Mouse (Mus musculus): ENCODE measurements around the gene Iah1. TPM values are rescaled to one million over a fixed set of nuclear protein-coding genes. Genes with fewer than 3 reads are reported as not detected.

The Iah1 gene
- polyA plus RNA-seq, 1 experiment from 2014 or later, result 55.8 TPM

DNA sequence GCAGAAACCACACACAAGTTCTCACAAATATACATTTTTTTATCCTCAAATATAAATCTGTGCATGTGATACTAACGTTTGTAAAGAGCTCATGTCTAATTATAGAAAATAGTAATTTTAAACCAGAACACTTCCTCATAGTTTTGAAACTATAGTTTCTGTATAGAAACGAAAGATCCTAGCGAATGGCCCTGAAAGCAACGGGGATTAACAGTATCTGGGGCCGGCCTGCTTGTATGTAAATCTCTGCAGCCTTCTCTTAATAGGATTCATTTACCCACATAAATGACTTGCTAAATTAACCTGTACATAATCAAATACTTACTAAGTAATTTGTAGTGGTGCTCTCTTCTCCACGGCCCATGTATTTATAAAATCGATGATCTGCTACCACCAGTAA is 30.8 kb downstream of the Iah1 start:
- no peak for ATAC-seq (ENCODE audit: low read depth)
- H3K27me3 ChIP-seq (ENCODE audit: control insufficient read depth, insufficient read depth, low read depth, low read length), result no peaks in the 10 kb centered on the region
- H3K9ac ChIP-seq (ENCODE audit: low read depth, low read length), result no peak overlapping the region
- no peak overlapping the region for H3K4me2 ChIP-seq (ENCODE audit: low read depth, low read length)
- 79% methylated on average over 7 of the region's 7 CpGs for WGBS (ENCODE audit: insufficient replicate concordance)
- H3K27ac ChIP-seq (ENCODE audit: low read length), result no peak overlapping the region
- H3K4me3 ChIP-seq (ENCODE audit: low read depth, low read length), result no peak overlapping the region
- no peaks in the 10 kb centered on the region; the same call in 1 of the 2 replicates for H3K9me3 ChIP-seq (replicated peaks; ENCODE audit: control insufficient read depth, low read length)
- H3K36me3 ChIP-seq (ENCODE audit: control insufficient read depth, insufficient read depth), result peaks cover 22% of the 10 kb centered on the region
- no peaks in the 10 kb centered on the region for H3K4me1 ChIP-seq (ENCODE audit: control insufficient read depth, low read depth, low read length)

DNA sequence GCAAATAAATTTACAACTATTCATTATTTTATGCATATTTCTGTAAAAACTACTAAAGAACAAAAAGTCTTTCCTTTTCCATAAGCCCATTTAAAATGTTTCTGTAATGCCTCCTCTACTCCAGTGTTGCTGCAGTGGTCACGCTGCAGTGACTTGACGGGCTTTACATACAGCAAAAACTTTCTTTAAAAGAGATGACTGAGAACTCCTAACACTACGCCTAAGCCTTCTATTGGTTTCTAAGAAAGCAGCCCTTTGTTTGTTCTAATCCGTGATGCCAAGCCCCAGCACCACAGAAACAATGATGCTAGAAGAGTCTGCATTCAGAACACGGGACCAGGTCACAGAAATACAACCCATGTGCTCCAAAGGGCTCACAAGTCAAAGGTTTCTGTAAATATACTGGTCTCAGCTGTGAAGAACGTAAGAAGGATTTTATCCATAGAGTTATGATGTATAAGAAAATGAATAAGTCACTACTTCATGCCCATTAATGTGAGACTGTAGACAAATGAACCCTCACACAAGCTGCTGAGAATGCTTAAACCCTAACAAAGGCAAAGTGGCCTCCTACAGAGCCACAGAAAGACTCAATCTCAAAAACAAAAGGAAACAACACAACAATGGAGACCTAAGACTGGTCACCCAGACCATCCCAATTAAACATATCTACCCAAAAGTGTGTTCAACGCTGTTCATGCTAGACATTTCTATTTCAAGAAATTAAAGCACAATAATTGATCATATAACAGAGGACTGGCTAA is 34.1 kb downstream of the Iah1 start:
- Histone ChIP-seq H3K27me3 (ENCODE audit: control insufficient read depth, insufficient read depth, low read depth, low read length) (no peaks in the 10 kb centered on the region), H3K27ac (ENCODE audit: low read length) (no peak overlapping the region), H3K9ac (ENCODE audit: low read depth, low read length) (no peak overlapping the region), H3K4me2 (ENCODE audit: low read depth, low read length) (no peak overlapping the region), H3K36me3 (ENCODE audit: control insufficient read depth, insufficient read depth) (peaks cover 38% of the 10 kb centered on the region), H3K4me1 (ENCODE audit: control insufficient read depth, low read depth, low read length) (no peaks in the 10 kb centered on the region), H3K9me3 (replicated peaks; ENCODE audit: control insufficient read depth, low read length) (peaks cover 3% of the 10 kb centered on the region; the same call in 1 of the 2 replicates), H3K4me3 (ENCODE audit: low read depth, low read length) (no peak overlapping the region)
- 82% methylated on average over 7 of the region's 7 CpGs for WGBS (ENCODE audit: insufficient replicate concordance)
- ATAC-seq (ENCODE audit: low read depth), result no peak

DNA sequence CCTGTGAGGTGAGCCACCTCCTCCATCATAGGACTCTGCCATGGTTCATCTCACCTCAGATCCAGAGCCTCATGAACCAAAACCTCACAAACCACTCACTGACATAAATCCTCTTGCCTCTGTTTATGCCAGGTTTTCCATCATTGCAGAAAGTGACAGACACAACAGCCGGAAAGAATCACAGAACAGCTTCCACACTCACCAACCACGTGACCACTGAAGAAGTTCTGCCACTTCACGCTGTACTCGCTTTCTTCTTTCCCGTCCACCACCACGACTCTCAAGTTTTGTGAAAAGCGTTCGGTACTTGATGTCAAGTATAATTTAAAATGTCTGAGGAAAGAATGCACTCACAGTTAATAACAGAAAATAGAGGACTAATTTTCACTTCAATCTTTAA is 37.5 kb downstream of the Iah1 start:
- no peak for ATAC-seq (ENCODE audit: low read depth)
- H3K4me1 ChIP-seq (ENCODE audit: control insufficient read depth, low read depth, low read length), result no peaks in the 10 kb centered on the region
- WGBS (ENCODE audit: insufficient replicate concordance), result 90% methylated on average over 8 of the region's 8 CpGs
- H3K9me3 ChIP-seq (replicated peaks; ENCODE audit: control insufficient read depth, low read length), result peaks cover 3% of the 10 kb centered on the region; the same call in 1 of the 2 replicates
- no peak overlapping the region for H3K4me3 ChIP-seq (ENCODE audit: low read depth, low read length)
- peaks cover 30% of the 10 kb centered on the region for H3K36me3 ChIP-seq (ENCODE audit: control insufficient read depth, insufficient read depth)
- no peak overlapping the region for H3K27ac ChIP-seq (ENCODE audit: low read length)
- H3K9ac ChIP-seq (ENCODE audit: low read depth, low read length), result no peak overlapping the region
- H3K27me3 ChIP-seq (ENCODE audit: control insufficient read depth, insufficient read depth, low read depth, low read length), result no peaks in the 10 kb centered on the region
- H3K4me2 ChIP-seq (ENCODE audit: low read depth, low read length), result no peak overlapping the region

DNA sequence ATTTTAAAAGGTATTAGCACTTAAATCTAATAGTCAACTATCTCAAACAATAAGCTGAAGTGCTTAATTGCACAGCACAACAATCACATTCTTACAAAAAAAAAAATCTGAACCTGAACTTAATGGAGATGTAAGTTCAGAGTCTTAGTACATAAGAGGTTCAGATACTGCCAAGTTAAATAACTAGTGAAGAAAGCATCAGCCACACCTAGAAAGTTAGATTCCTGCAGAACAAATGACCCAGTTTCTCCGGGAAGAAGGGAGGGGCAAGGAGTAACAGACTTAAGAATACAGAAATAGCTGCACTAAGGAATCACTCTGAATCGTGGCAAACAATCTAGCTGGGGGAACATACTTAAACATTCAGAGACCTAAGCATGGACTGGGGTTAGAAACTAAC is 46.5 kb downstream of the Iah1 start:
- ATAC-seq (ENCODE audit: low read depth), result no peak

DNA sequence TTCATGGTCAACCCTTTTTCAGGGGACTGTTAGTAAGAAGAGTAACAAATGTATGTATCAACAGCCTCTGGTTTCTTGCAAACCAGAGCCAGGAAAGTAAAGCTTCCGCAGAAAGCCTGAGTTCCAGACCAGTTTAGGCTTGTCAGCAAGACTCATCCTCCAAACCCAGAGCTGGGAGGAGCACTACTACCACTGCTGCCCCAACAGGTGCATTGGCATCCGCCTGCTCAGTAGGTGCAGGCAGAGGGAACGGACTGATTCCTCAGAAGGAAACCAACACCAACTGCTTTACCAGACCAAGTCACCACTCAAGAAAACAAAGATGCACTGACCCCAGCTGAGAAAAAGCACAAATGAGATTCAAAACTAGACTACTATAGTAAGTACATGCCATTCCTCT is 47.0 kb downstream of the Iah1 start:
- Histone ChIP-seq H3K9ac (ENCODE audit: low read depth, low read length) (no peak overlapping the region), H3K4me3 (ENCODE audit: low read depth, low read length) (no peak overlapping the region), H3K27me3 (ENCODE audit: control insufficient read depth, insufficient read depth, low read depth, low read length) (no peaks in the 10 kb centered on the region), H3K9me3 (replicated peaks; ENCODE audit: control insufficient read depth, low read length) (no peaks in the 10 kb centered on the region), H3K4me1 (ENCODE audit: control insufficient read depth, low read depth, low read length) (peaks cover 7% of the 10 kb centered on the region), H3K27ac (ENCODE audit: low read length) (no peak overlapping the region), H3K4me2 (ENCODE audit: low read depth, low read length) (no peak overlapping the region), H3K36me3 (ENCODE audit: control insufficient read depth, insufficient read depth) (no peaks in the 10 kb centered on the region; the same call in 1 of the 2 replicates)
- no peak for ATAC-seq (ENCODE audit: low read depth)
- 88% methylated on average over 3 of the region's 3 CpGs for WGBS (ENCODE audit: insufficient replicate concordance)

More for the DNA sequence above, 46.5 kb downstream of the Iah1 start:
- Histone ChIP-seq H3K9me3 (replicated peaks; ENCODE audit: control insufficient read depth, low read length) (no peaks in the 10 kb centered on the region), H3K9ac (ENCODE audit: low read depth, low read length) (no peak overlapping the region), H3K27ac (ENCODE audit: low read length) (no peak overlapping the region), H3K27me3 (ENCODE audit: control insufficient read depth, insufficient read depth, low read depth, low read length) (no peaks in the 10 kb centered on the region), H3K4me1 (ENCODE audit: control insufficient read depth, low read depth, low read length) (peaks cover 7% of the 10 kb centered on the region), H3K36me3 (ENCODE audit: control insufficient read depth, insufficient read depth) (no peaks in the 10 kb centered on the region; the same call in 1 of the 2 replicates), H3K4me3 (ENCODE audit: low read depth, low read length) (no peak overlapping the region), H3K4me2 (ENCODE audit: low read depth, low read length) (no peak overlapping the region)
- 57% methylated on average over 2 of the region's 2 CpGs for WGBS (ENCODE audit: insufficient replicate concordance)

DNA sequence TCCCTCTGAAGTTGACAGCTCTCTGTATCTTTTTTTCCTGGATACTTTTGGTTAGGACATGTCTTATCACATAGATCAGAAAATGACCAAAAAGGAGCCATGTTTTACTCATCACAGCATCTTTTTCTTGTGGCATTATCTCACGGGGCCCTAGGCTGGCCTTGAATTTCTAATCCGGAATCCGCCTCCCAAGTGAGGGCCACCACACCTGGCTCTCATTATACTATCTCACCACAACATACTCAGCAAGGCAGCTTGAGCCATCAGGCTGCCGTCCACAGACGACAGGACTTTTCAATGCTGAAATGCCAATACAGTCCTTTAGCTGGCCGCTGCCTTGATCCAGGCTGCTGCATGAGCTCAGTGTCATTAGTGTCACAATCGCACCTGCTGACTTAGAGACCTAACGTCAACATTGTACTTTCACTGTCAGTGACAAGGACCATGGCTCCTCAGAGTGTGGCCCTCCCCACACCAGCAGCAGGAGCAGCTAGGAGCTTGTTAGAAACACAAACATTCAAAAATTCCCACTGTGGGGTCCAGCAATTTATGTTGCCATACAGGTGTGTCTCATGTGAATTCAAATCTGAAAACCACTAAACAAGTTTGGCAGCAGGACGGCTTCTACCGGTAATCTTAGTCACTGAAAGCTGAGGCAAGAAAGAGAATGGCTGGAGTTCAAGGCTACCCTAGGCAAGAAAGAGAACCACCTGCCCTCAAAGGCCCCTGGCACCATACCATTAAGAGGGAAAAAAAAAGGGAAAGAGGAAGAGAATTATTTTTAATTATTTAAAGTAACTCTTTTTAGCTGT is 48.6 kb downstream of the Iah1 start:
- Histone ChIP-seq H3K4me1 (ENCODE audit: control insufficient read depth, low read depth, low read length) (peaks cover 7% of the 10 kb centered on the region), H3K36me3 (ENCODE audit: control insufficient read depth, insufficient read depth) (no peaks in the 10 kb centered on the region; the same call in 1 of the 2 replicates), H3K27ac (ENCODE audit: low read length) (no peak overlapping the region), H3K4me2 (ENCODE audit: low read depth, low read length) (no peak overlapping the region), H3K27me3 (ENCODE audit: control insufficient read depth, insufficient read depth, low read depth, low read length) (no peaks in the 10 kb centered on the region), H3K9ac (ENCODE audit: low read depth, low read length) (no peak overlapping the region), H3K9me3 (replicated peaks; ENCODE audit: control insufficient read depth, low read length) (no peaks in the 10 kb centered on the region), H3K4me3 (ENCODE audit: low read depth, low read length) (no peak overlapping the region)
- peak; percentile 76 for ATAC-seq (ENCODE audit: low read depth)
- WGBS (ENCODE audit: insufficient replicate concordance), result 52% methylated on average over 10 of the region's 10 CpGs

DNA sequence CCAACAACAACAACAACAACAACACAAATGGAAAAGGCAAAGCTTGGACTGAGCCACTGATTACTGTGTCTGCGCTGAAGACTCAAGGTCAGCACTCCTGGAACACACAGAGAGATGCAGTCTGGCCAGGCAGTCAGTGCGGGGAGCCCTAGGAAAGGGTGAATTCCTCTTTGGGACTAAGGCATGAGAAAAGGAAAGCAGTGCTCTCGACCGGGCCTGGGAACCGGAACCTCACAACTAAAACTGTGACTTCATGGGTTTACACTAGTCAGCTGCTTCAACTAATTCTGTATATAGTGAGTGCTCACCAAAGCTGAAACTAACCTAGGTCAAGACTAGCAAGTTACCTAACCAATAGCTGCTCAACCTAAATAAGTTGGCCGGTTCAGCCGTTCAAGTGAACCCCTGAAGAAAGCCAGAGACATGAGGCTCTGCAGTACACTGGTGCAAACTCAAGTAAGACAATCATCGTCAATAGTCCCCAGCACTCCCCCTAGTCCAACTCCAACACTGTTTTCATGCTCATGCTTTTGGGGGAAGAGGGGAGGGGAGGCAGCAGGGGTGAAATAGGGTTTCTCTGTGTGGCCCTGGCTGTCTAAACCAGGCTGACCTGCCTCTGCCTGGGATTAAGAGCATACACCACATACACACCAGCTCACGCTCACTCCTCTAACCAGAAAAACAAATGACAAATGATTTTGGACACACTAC is 52.3 kb downstream of the Iah1 start:
- Histone ChIP-seq H3K27ac (ENCODE audit: low read length) (no peak overlapping the region), H3K4me1 (ENCODE audit: control insufficient read depth, low read depth, low read length) (peaks cover 7% of the 10 kb centered on the region), H3K4me2 (ENCODE audit: low read depth, low read length) (no peak overlapping the region), H3K9ac (ENCODE audit: low read depth, low read length) (no peak overlapping the region), H3K9me3 (replicated peaks; ENCODE audit: control insufficient read depth, low read length) (no peaks in the 10 kb centered on the region), H3K4me3 (ENCODE audit: low read depth, low read length) (no peak overlapping the region), H3K36me3 (ENCODE audit: control insufficient read depth, insufficient read depth) (no peaks in the 10 kb centered on the region), H3K27me3 (ENCODE audit: control insufficient read depth, insufficient read depth, low read depth, low read length) (no peaks in the 10 kb centered on the region)
- WGBS (ENCODE audit: insufficient replicate concordance), result 84% methylated on average over 9 of the region's 9 CpGs
- no peak for ATAC-seq (ENCODE audit: low read depth)

DNA sequence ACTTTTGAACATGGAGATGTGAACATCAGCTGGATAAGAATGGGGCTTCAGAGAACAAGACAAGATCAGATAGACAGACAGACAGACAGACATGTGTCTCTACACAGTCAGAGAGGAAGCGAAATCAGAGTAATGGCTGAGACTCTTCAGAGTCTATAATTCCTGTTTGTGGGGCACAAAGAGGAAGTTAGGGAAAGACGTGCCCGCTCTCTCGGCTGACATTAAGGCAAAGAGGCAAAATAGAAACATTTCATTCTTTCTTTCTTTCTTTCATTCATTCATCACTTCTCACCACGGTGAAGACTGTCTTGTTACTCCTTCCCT is 52.9 kb downstream of the Iah1 start:
- H3K36me3 ChIP-seq (ENCODE audit: control insufficient read depth, insufficient read depth), result no peaks in the 10 kb centered on the region
- no peak for ATAC-seq (ENCODE audit: low read depth)
- 47% methylated on average over 5 of the region's 5 CpGs for WGBS (ENCODE audit: insufficient replicate concordance)

More for the DNA sequence above, 52.9 kb downstream of the Iah1 start:
- Histone ChIP-seq H3K4me2 (ENCODE audit: low read depth, low read length) (no peak overlapping the region), H3K9me3 (replicated peaks; ENCODE audit: control insufficient read depth, low read length) (no peaks in the 10 kb centered on the region), H3K4me1 (ENCODE audit: control insufficient read depth, low read depth, low read length) (peaks cover 7% of the 10 kb centered on the region), H3K27me3 (ENCODE audit: control insufficient read depth, insufficient read depth, low read depth, low read length) (no peaks in the 10 kb centered on the region), H3K9ac (ENCODE audit: low read depth, low read length) (no peak overlapping the region), H3K4me3 (ENCODE audit: low read depth, low read length) (no peak overlapping the region), H3K27ac (ENCODE audit: low read length) (no peak overlapping the region)
